21 mouse cellular contexts compared by ENCODE assay signal in the genomic region with DNA sequence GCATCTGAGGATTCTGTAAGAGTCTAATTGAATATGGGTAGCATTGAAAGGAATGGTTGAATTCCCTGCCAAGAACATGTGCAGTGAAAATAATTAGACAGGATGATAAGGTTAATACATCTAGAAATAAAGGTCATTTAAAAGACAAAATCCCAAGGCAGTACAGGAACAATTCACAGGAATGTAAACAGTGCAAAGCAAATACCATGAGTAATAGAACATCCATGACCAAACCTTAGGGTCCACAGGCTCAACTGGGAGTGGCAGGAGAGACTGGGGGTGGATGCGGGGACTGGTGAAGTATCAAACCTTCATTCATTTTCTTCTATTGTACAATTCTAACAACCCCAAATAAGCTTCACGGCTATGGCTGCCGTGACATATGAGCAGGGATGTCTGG.
DNase-seq lines count a peak whose midpoint lies in the region; ATAC-seq and TF ChIP-seq lines count a peak whose summit lies in the region.
"Had no signal": no experiment of that assay in that cellular context is flagged by ENCODE, and none has a peak within 500 bp of the region (broad histone marks: within the 10 kb centered on the region; RNA-seq: fewer than 3 reads in every experiment).

No protein-coding gene starts in this region.

- no peaks in the 10 kb centered on the region for H3K36me3 ChIP-seq in stomach, embryonic 14.5 days (ENCODE audit: control insufficient read depth, insufficient read depth, low read length)
- H3K36me3 ChIP-seq in stomach, postnatal 0 days (ENCODE audit: control insufficient read depth, insufficient read depth, low read length) = no peaks in the 10 kb centered on the region
- no peaks in the 10 kb centered on the region for H3K36me3 ChIP-seq in stomach, embryonic 15.5 days
- H3K36me3 ChIP-seq: G1E had no signal

- H3K4me3 ChIP-seq in layer of hippocampus, adult 2 months = no peak overlapping the region
- H3K4me3 ChIP-seq in stomach, embryonic 14.5 days (ENCODE audit: low read depth, low read length) = no peak overlapping the region
- H3K4me3 ChIP-seq in stomach, postnatal 0 days (ENCODE audit: low read depth, low read length) = no peak overlapping the region
- no peak overlapping the region for H3K4me3 ChIP-seq in stomach, embryonic 15.5 days (replicated peaks)

- DNase-seq in layer of hippocampus, adult 2 months (ENCODE audit: low spot score in 2 of 2) = no peak
- no peak for DNase-seq in layer of hippocampus, postnatal 10 days (ENCODE audit: low spot score in 2 of 2)
- DNase-seq in stomach, postnatal 0 days (ENCODE audit: low spot score) = no peak
- no peak for DNase-seq in thymus, postnatal 10 days (ENCODE audit: low spot score in 2 of 2)
- DNase-seq: adrenal gland, adult 2 months; adrenal gland, adult 8-10 months; adrenal gland, postnatal 10 days; adrenal gland, postnatal 14 days; adrenal gland, postnatal 25 days; adrenal gland, postnatal 36 days; B cell, adult 2 months; cerebellum, adult 11 months; cerebellum, adult 11-12 months; cerebellum, adult 18-20 months had no signal

- no peak overlapping the region for H3K4me2 ChIP-seq in stomach, embryonic 14.5 days (replicated peaks; ENCODE audit: low read depth, low read length)
- H3K4me2 ChIP-seq in stomach, postnatal 0 days (replicated peaks; ENCODE audit: low read depth) = no peak overlapping the region
- no peak overlapping the region for H3K4me2 ChIP-seq in stomach, embryonic 15.5 days

- no peaks in the 10 kb centered on the region for H3K9me3 ChIP-seq in stomach, embryonic 14.5 days (ENCODE audit: control insufficient read depth, low read depth, low read length)
- no peaks in the 10 kb centered on the region for H3K9me3 ChIP-seq in stomach, postnatal 0 days (ENCODE audit: control insufficient read depth, low read length)
- no peaks in the 10 kb centered on the region for H3K9me3 ChIP-seq in stomach, embryonic 15.5 days
- H3K9me3 ChIP-seq: G1E had no signal

- no peak overlapping the region for H3K9ac ChIP-seq in stomach, embryonic 14.5 days (replicated peaks; ENCODE audit: low read depth, low read length)
- H3K9ac ChIP-seq in stomach, postnatal 0 days (ENCODE audit: low read length) = no peak overlapping the region
- H3K9ac ChIP-seq in stomach, embryonic 15.5 days = no peak overlapping the region

- TF ChIP-seq CTCF in layer of hippocampus, adult 2 months (conservative IDR thresholded peaks at IDR 0.05) = no peak
- TF ChIP-seq CTCF in stomach, postnatal 0 days (IDR thresholded peaks at IDR 0.05; ENCODE audit: low read depth) = no peak

- 64% methylated on average over 3 of the region's 3 CpGs for WGBS in stomach, embryonic 14.5 days
- WGBS in stomach, postnatal 0 days = 49% methylated on average over 3 of the region's 3 CpGs
- 62% methylated on average over 3 of the region's 3 CpGs for WGBS in stomach, embryonic 15.5 days

- TF ChIP-seq EP300 in stomach, postnatal 0 days (optimal IDR thresholded peaks at IDR 0.05) = no peak

- no peaks in the 10 kb centered on the region for H3K4me1 ChIP-seq in stomach, embryonic 14.5 days (ENCODE audit: control insufficient read depth, insufficient read depth, low read length)
- no peaks in the 10 kb centered on the region for H3K4me1 ChIP-seq in stomach, postnatal 0 days (replicated peaks; ENCODE audit: control insufficient read depth, insufficient read depth)
- H3K4me1 ChIP-seq in stomach, embryonic 15.5 days = no peaks in the 10 kb centered on the region

- ATAC-seq in stomach, embryonic 14.5 days (ENCODE audit: insufficient number of reproducible peaks, insufficient read depth, low FRiP score, low read depth) = 0 out of 2 replicates have a peak, but pooled peaks have one; percentile 56
- no peak for ATAC-seq in stomach, postnatal 0 days (ENCODE audit: low FRiP score, low TSS enrichment)
- peak; percentile 58; the same call in 1 of the 2 replicates for ATAC-seq in stomach, embryonic 15.5 days (ENCODE audit: insufficient read depth, low FRiP score, low read depth)
- ATAC-seq: activated CD4-positive, CD25-positive, alpha-beta regulatory T cell, adult 4 months; CD4-positive, CD25-positive, alpha-beta regulatory T cell, adult 4 months; Patski had no signal

- peak overlapping the region; percentile 74 for H3K27ac ChIP-seq in layer of hippocampus, adult 2 months
- H3K27ac ChIP-seq in stomach, embryonic 14.5 days (ENCODE audit: low read length) = no peak overlapping the region
- H3K27ac ChIP-seq in stomach, postnatal 0 days (replicated peaks) = no peak overlapping the region
- H3K27ac ChIP-seq in stomach, embryonic 15.5 days = no peak overlapping the region

- H3K27me3 ChIP-seq in stomach, embryonic 14.5 days (ENCODE audit: control insufficient read depth, insufficient read depth, low read length) = no peaks in the 10 kb centered on the region
- H3K27me3 ChIP-seq in stomach, postnatal 0 days (ENCODE audit: control insufficient read depth, insufficient read depth, low read length) = no peaks in the 10 kb centered on the region
- no peaks in the 10 kb centered on the region for H3K27me3 ChIP-seq in stomach, embryonic 15.5 days (replicated peaks)
- H3K27me3 ChIP-seq: CH12.LX had no signal
